Mouse (Mus musculus) limb, embryonic 15.5 days (tissue): ENCODE results near the gene Tmem270. TPM values are rescaled to one million over a fixed set of nuclear protein-coding genes. Genes with fewer than 3 reads are reported as not detected.
A peak's percentile ranks its signal among the peaks of the same experiment; 100 is the strongest.

ENCODE experiments used
- ATAC-seq: fragments of 200-750 bp; cut with Nextera tagmentation; 2 replicates; pipeline ENCODE4 v1.8.0; 2017; ENCODE audit warnings: low read depth, moderate TSS enrichment; ENCODE audit not compliant: insufficient number of reproducible peaks, low FRiP score, low TSS enrichment
- H3K27ac ChIP-seq: fragments of 300-500 bp; sonication (generic); 2 replicates; pipeline ENCODE4 v1.5.1; 2015; ENCODE audit warnings: moderate library complexity, mild to moderate bottlenecking, inconsistent platforms
- H3K27me3 ChIP-seq: fragments of 300-500 bp; sonication (generic); 2 replicates; pipeline ENCODE4 v1.6.1; 2015; ENCODE audit warnings: inconsistent platforms
- H3K36me3 ChIP-seq: fragments of 300-500 bp; sonication (generic); 2 replicates; pipeline ENCODE4 v1.6.1; 2015; ENCODE audit warnings: inconsistent platforms
- H3K4me1 ChIP-seq: fragments of 300-500 bp; sonication (generic); 2 replicates; pipeline ENCODE4 v1.6.1; 2015; ENCODE audit warnings: inconsistent platforms
- H3K4me2 ChIP-seq: fragments of 300-500 bp; sonication (generic); 2 replicates; pipeline ENCODE4 v1.6.1; 2015; ENCODE audit warnings: mild to moderate bottlenecking, inconsistent platforms
- H3K4me3 ChIP-seq: fragments of 300-500 bp; sonication (generic); 2 replicates; pipeline ENCODE4 v1.5.1; 2015; ENCODE audit warnings: mild to moderate bottlenecking, inconsistent platforms
- H3K9ac ChIP-seq: fragments of 300-500 bp; sonication (generic); 2 replicates; pipeline ENCODE4 v1.6.1; 2015; ENCODE audit warnings: inconsistent platforms
- H3K9me3 ChIP-seq: fragments of 300-500 bp; sonication (generic); 2 replicates; pipeline ENCODE4 v1.6.1; 2016; ENCODE audit warnings: inconsistent platforms
- WGBS: fragments of 180-500 bp; shearing (Covaris S2); methylation state at CpG from one replicate; pipeline ENCODE4 v1.1.7; 2015; 5-methylcytosine and 5-hydroxymethylcytosine counted together
- polyA plus RNA-seq: library from polyadenylated mRNA; unstranded; fragments of >200 nt; fragmentation: Nextera tagmentation; extraction: Ambion mirVana; gene quantifications from 2 replicates; pipeline ENCODE4 v1.2.1, GENCODE M21; 2015

The Tmem270 gene
- polyA plus RNA-seq = not detected in 2 replicates

DNA sequence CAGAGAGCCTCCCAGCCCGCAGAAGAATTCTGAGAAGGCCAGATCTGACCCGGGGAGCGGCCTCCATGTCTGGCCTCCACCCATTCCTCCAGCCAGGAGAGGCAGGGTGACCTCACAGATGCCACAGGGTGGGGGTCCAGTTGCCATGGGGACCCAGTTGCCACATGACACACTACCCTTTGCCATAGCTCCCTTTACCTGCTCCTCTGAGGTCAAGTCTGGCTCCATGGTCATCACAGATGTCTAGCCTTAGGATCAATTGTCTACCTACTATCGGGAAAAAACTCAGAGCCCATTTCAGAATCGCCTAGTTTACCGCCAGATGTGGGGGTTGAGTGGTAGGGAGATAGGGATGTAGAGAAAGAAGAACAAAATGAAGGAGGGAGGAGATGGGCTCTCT is at the start of gene Tmem270:
Gene Tmem270 (minus strand): TSS at position 101 of the 400 bp plus-strand sequence.
- no peak for ATAC-seq
- no peak within 1 kb of the TSS for H3K4me2 ChIP-seq
- 87% methylated on average over 6 of the region's 6 CpGs for WGBS
- H3K9ac ChIP-seq = no peak within 1 kb of the TSS
- H3K4me3 ChIP-seq = no peak within 1 kb of the TSS
- H3K27me3 ChIP-seq = 0 out of 2 replicates have a peak, but pooled peaks cover 2% of the 10 kb centered on the region
- no peaks in the 10 kb centered on the region for H3K36me3 ChIP-seq
- H3K27ac ChIP-seq = no peak within 1 kb of the TSS
- peaks cover 13% of the 10 kb centered on the region for H3K4me1 ChIP-seq
- no peaks in the 10 kb centered on the region for H3K9me3 ChIP-seq

DNA sequence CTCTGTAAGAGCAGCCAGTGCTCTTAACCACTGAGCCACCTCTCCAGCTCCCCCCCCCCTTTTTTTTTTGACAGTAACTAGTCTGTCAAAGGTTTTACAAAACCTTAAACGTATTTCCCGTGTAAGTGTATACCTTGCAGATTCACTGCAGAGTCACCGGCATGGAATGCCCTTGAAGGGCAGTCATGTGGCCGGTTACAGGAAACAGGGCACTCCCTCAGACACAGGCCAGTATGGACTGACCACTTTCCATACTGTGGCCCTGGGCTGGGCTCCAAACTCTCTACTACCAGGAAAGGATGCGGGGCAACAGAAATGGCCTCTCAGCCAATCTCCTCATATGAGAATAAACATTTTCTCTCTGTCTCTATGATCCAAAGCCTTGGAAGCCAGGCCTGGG is 49.0 kb upstream of the Tmem270 start:
- H3K27me3 ChIP-seq = no peaks in the 10 kb centered on the region
- H3K4me3 ChIP-seq = no peak overlapping the region
- no peaks in the 10 kb centered on the region for H3K9me3 ChIP-seq
- peaks cover 18% of the 10 kb centered on the region for H3K4me1 ChIP-seq
- H3K27ac ChIP-seq = no peak overlapping the region
- no peaks in the 10 kb centered on the region for H3K36me3 ChIP-seq
- no peak overlapping the region for H3K9ac ChIP-seq
- ATAC-seq = no peak
- no peak overlapping the region for H3K4me2 ChIP-seq
- WGBS = 73% methylated on average over 5 of the region's 5 CpGs

- no peak for ATAC-seq
These were observed 44.7 kb upstream of the Tmem270 start for GRCm38 (mm10) chr5:134951053-134951884.

GRCm38 (mm10) chr5:134948085-134948439 is 41.5 kb upstream of the Tmem270 start:
- Histone ChIP-seq H3K27ac (no peak overlapping the region), H3K9me3 (no peaks in the 10 kb centered on the region), H3K27me3 (peaks cover 38% of the 10 kb centered on the region), H3K36me3 (no peaks in the 10 kb centered on the region), H3K4me3 (no peak overlapping the region), H3K9ac (no peak overlapping the region), H3K4me1 (peaks cover 27% of the 10 kb centered on the region), H3K4me2 (no peak overlapping the region)
- WGBS = 58% methylated on average over 4 of the region's 4 CpGs
- no peak for ATAC-seq

More at GRCm38 (mm10) chr5:134951053-134951884, 44.7 kb upstream of the Tmem270 start:
- 11% methylated on average over 19 of the region's 19 CpGs for WGBS
- no peaks in the 10 kb centered on the region for H3K9me3 ChIP-seq
- no peak overlapping the region for H3K9ac ChIP-seq
- H3K36me3 ChIP-seq = no peaks in the 10 kb centered on the region
- peak overlapping the region; percentile 61 for H3K27ac ChIP-seq
- H3K27me3 ChIP-seq = peaks cover 18% of the 10 kb centered on the region
- no peak overlapping the region for H3K4me3 ChIP-seq
- H3K4me2 ChIP-seq = 0 out of 2 replicates have a peak overlapping the region, but pooled peaks have one; percentile 5
- peaks cover 23% of the 10 kb centered on the region for H3K4me1 ChIP-seq

DNA sequence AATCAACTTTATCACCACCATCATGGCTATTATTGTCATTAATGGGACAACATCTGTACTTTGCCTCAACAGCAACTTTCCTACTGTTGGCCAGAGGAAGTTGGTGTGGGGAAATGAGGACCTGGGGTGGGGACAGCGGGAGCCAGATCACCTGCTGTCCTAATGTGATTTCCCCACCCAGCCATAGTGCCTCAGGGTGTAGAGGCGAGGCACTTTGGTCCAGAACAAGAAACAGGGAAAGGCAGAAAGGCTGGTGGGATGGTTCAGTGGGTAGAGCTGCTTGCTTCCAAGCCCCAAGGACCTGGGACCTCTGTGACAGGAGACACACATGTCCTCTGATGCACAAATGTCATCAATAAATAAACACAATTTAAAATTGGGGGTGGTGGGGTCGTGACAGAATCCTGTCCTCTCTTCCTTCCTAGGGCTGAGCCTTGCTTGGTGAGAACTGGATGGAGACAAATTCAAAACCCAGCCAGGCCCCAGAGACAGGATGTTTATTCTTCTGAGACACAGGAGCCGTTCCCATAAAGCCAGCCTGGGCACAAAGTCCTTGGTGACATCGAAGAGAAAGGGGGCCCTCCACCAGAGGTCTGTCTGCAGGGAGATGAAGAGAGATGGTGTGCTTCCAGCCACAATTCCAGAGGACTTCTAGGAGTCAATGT is 41.0 kb upstream of the Tmem270 start:
- Histone ChIP-seq H3K27me3 (peaks cover 38% of the 10 kb centered on the region), H3K9ac (no peak overlapping the region), H3K27ac (0 out of 2 replicates have a peak overlapping the region, but pooled peaks have one; percentile 44), H3K4me1 (peaks cover 27% of the 10 kb centered on the region), H3K36me3 (no peaks in the 10 kb centered on the region), H3K4me3 (no peak overlapping the region), H3K9me3 (no peaks in the 10 kb centered on the region), H3K4me2 (no peak overlapping the region; the same call in 1 of the 2 replicates)
- ATAC-seq = no peak
- 39% methylated on average over 5 of the region's 5 CpGs for WGBS

- H3K27me3 ChIP-seq = peaks cover 38% of the 10 kb centered on the region
- peak within 1 kb of the TSS; percentile 35 for H3K4me3 ChIP-seq
- no peaks in the 10 kb centered on the region for H3K9me3 ChIP-seq
- H3K36me3 ChIP-seq = no peaks in the 10 kb centered on the region
- H3K9ac ChIP-seq = 0 out of 2 replicates have a peak within 1 kb of the TSS, but pooled peaks have one; percentile 23
- peaks cover 26% of the 10 kb centered on the region for H3K4me1 ChIP-seq
- WGBS = 9% methylated on average over 11 of the region's 11 CpGs
- H3K27ac ChIP-seq = peak within 1 kb of the TSS; percentile 54
- peak; percentile 21; the same call in 1 of the 2 replicates for ATAC-seq
- peak within 1 kb of the TSS; percentile 31 for H3K4me2 ChIP-seq
These were observed 40.3 kb upstream of the Tmem270 start, which contains the start of gene Cldn4 for GRCm38 (mm10) chr5:134946857-134947255. Cldn4 (minus strand) TSS chr5:134946934.

GRCm38 (mm10) chr5:134946063-134946856 is 39.7 kb upstream of the Tmem270 start:
- Histone ChIP-seq H3K4me3 (peak overlapping the region; percentile 35), H3K9ac (0 out of 2 replicates have a peak overlapping the region, but pooled peaks have one; percentile 23), H3K27me3 (peaks cover 38% of the 10 kb centered on the region), H3K27ac (peak overlapping the region; percentile 54), H3K9me3 (no peaks in the 10 kb centered on the region), H3K36me3 (no peaks in the 10 kb centered on the region), H3K4me2 (peak overlapping the region; percentile 31), H3K4me1 (peaks cover 20% of the 10 kb centered on the region)
- WGBS = 19% methylated on average over 43 of the region's 43 CpGs
- ATAC-seq = no peak

DNA sequence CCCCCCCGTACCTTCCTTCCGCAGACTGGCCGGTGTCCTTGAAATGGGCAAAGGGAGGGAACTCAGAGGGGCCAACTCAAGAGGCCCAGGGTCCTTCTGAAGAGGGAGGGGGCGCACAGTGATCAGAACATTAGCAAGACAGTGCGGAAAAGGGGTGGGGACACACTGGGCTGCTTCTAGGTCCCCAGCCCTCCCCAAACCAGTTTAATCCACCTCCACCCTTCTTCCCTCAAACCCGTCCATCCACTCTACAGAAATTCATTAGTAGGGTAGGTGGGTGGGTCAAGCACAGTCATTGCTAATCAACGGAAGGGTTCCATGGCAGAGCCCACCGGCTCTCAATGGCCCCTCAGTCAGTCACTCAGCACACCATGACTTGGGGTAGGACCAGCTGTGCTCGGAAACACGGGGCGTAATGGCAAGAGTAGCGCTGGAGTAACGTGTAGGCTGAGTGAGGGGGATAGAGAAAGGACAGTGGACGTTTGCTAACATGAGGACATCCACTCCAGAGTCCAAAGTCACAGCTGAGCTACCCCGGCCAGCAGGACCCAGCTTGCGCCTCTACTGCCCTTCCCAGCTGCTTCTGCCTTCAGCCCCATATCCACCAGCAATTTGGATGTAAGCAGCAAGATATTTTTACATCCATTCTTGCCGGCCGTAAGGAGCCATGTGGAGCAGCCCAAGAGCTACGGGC is 38.9 kb upstream of the Tmem270 start:
- Histone ChIP-seq H3K4me2 (peak overlapping the region; percentile 31), H3K36me3 (no peaks in the 10 kb centered on the region), H3K27me3 (peaks cover 38% of the 10 kb centered on the region), H3K9me3 (no peaks in the 10 kb centered on the region), H3K4me3 (peak overlapping the region; percentile 35), H3K9ac (0 out of 2 replicates have a peak overlapping the region, but pooled peaks have one; percentile 23), H3K27ac (peak overlapping the region; percentile 54), H3K4me1 (peaks cover 16% of the 10 kb centered on the region)
- WGBS = 41% methylated on average over 17 of the region's 19 CpGs
- no peak for ATAC-seq

DNA sequence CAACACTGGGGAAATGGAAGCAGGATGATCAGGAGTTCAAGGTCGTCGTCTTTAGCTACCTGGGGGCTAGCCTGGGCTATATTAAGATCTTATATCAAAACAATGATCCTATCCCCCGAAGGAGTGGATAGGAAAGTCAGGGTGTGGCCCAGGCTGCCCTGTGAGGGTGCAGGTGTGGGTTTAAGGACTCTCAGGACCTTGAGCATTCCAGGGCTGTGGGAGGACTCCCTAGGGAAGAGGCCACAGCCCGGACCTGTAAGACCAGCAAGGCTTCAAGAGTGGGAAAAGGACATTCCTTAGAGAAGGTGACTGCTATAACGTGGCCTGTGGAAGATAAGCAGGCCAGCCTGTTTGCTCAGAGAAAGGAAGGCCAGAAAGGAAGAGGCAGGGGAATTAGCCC is 37.6 kb upstream of the Tmem270 start:
- peaks cover 38% of the 10 kb centered on the region for H3K27me3 ChIP-seq
- peaks cover 16% of the 10 kb centered on the region for H3K4me1 ChIP-seq
- no peaks in the 10 kb centered on the region for H3K9me3 ChIP-seq
- WGBS = 69% methylated on average over 5 of the region's 5 CpGs
- no peak overlapping the region for H3K4me2 ChIP-seq
- H3K9ac ChIP-seq = no peak overlapping the region
- ATAC-seq = no peak
- H3K36me3 ChIP-seq = no peaks in the 10 kb centered on the region
- no peak overlapping the region for H3K4me3 ChIP-seq
- H3K27ac ChIP-seq = no peak overlapping the region

DNA sequence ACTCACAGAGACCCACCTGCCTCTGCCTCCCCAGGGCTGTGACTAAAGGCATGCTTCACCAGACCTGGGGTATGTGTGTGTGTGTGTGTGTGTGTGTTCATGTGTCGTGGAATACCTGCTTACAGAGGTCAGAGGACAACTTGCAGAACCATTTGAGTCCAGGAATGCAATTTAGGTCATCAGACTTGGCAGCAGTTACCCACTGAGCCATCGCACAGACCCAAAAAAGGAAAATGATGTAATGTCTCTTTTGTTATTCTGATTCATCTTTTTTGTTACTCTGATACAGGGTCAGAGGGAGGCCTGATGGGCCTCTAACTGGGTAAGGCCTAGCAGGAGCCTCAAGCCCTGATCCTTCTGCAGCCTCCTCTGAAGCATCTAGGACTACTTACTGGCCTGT is 36.2 kb upstream of the Tmem270 start:
- no peaks in the 10 kb centered on the region for H3K9me3 ChIP-seq
- H3K4me3 ChIP-seq = no peak overlapping the region
- no peak overlapping the region for H3K9ac ChIP-seq
- no peaks in the 10 kb centered on the region for H3K36me3 ChIP-seq
- no peak overlapping the region for H3K27ac ChIP-seq
- H3K27me3 ChIP-seq = peaks cover 34% of the 10 kb centered on the region
- no peak overlapping the region for H3K4me2 ChIP-seq
- no peak for ATAC-seq
- WGBS = 63% methylated on average over 2 of the region's 2 CpGs
- peaks cover 16% of the 10 kb centered on the region for H3K4me1 ChIP-seq
